9 mouse cellular contexts compared by ENCODE assay signal in genomic region chr11:99379568-99379967, GRCm38 (mm10). TPM values are rescaled to one million over a fixed set of nuclear protein-coding genes. Genes with fewer than 3 reads are reported as not detected.
DNase-seq lines count a peak whose midpoint lies in the region; ATAC-seq and TF ChIP-seq lines count a peak whose summit lies in the region.
"Had no signal": no experiment of that assay in that cellular context is flagged by ENCODE, and none has a peak within 500 bp of the region (broad histone marks: within the 10 kb centered on the region; RNA-seq: fewer than 3 reads in every experiment).

No protein-coding gene starts in this region.

- no peak for ATAC-seq in erythroblast, adult 5-6 weeks (replicated peaks; ENCODE audit: low FRiP score, poor library complexity, severe bottlenecking)

- TF ChIP-seq EP300 in ES-Bruce4 (IDR thresholded peaks at IDR 0.05; ENCODE audit: insufficient read depth, low read depth, low read length): no peak

- no peaks in the 10 kb centered on the region for H3K27me3 ChIP-seq in ES-Bruce4 (ENCODE audit: control insufficient read depth, insufficient read depth, low read length, poor library complexity, severe bottlenecking)
- no peaks in the 10 kb centered on the region for H3K27me3 ChIP-seq in small intestine, adult 2 months (ENCODE audit: control insufficient read depth, insufficient read depth, low read length)

- TF ChIP-seq POLR2A in ES-Bruce4 (IDR thresholded peaks at IDR 0.05; ENCODE audit: insufficient read depth, low read length): no peak
- no peak for TF ChIP-seq POLR2A in small intestine, adult 2 months (IDR thresholded peaks at IDR 0.05; ENCODE audit: low read depth, low read length)

- H3K9ac ChIP-seq in ES-Bruce4 (ENCODE audit: low read depth, poor library complexity, severe bottlenecking): no peak overlapping the region
- H3K9ac ChIP-seq: liver, embryonic 15.5 days had no signal

- DNase-seq in A20 (ENCODE audit: low read depth, low spot score): peak; percentile 69
- DNase-seq in c-Kit-positive CD71-positive TER-119-positive erythroid progenitor cells, embryonic 14.5 days (ENCODE audit: low spot score): peak; percentile 52
- DNase-seq in frontal cortex, postnatal 36 days (ENCODE audit: low spot score in 2 of 2): peak; percentile 69 to 84
- peak; percentile 76 for DNase-seq in layer of hippocampus, adult 11-12 months (ENCODE audit: low spot score)
- peak; percentile 80 for DNase-seq in lung, postnatal 10 days

- no peak overlapping the region for H3K4me3 ChIP-seq in ES-Bruce4 (ENCODE audit: low read depth, low read length)
- no peak overlapping the region for H3K4me3 ChIP-seq in small intestine, adult 2 months (ENCODE audit: low read depth, low read length)
- H3K4me3 ChIP-seq: liver, embryonic 15.5 days had no signal

- H3K27ac ChIP-seq in ES-Bruce4 (ENCODE audit: insufficient read depth, low read length): no peak overlapping the region
- no peak overlapping the region for H3K27ac ChIP-seq in small intestine, adult 2 months (ENCODE audit: insufficient read depth, low read depth, low read length)
- H3K27ac ChIP-seq: liver, embryonic 15.5 days had no signal

- no peaks in the 10 kb centered on the region for H3K36me3 ChIP-seq in ES-Bruce4 (ENCODE audit: control insufficient read depth, insufficient read depth, low read length, poor library complexity, severe bottlenecking)
- H3K36me3 ChIP-seq in small intestine, adult 2 months (ENCODE audit: control insufficient read depth, insufficient read depth, low read length): no peaks in the 10 kb centered on the region
- H3K36me3 ChIP-seq: liver, embryonic 15.5 days had no signal

- no peaks in the 10 kb centered on the region for H3K4me1 ChIP-seq in ES-Bruce4 (ENCODE audit: control insufficient read depth, insufficient read depth, low read length)
- peaks cover 2% of the 10 kb centered on the region for H3K4me1 ChIP-seq in small intestine, adult 2 months (ENCODE audit: control insufficient read depth, insufficient read depth, insufficient read length, low read length)
- H3K4me1 ChIP-seq: liver, embryonic 15.5 days had no signal

- WGBS in small intestine, adult 2 months: 6% methylated on average over 5 of the region's 5 CpGs

- no peaks in the 10 kb centered on the region for H3K9me3 ChIP-seq in ES-Bruce4 (replicated peaks; ENCODE audit: control insufficient read depth, insufficient read depth, low read length, poor library complexity, severe bottlenecking)
- H3K9me3 ChIP-seq: liver, embryonic 15.5 days had no signal

- peak; percentile 81 for TF ChIP-seq CTCF in ES-Bruce4 (IDR thresholded peaks at IDR 0.05; ENCODE audit: low read depth, low read length)
- peak; percentile 95; the same call in 1 of the 2 replicates for TF ChIP-seq CTCF in small intestine, adult 2 months (IDR thresholded peaks at IDR 0.05; ENCODE audit: extremely low read depth, insufficient read length, insufficient replicate concordance, low read depth, low read length)

RNA-seq across cellular contexts. Expression of gene Krt28, which starts 4.9 kb away (rescaled TPM):
- not detected in 2 replicates for polyA plus RNA-seq in ES-Bruce4 (2011; ENCODE audit: insufficient read depth, insufficient read length, low read depth, missing spikeins)
- not detected in 2 replicates for polyA plus RNA-seq in small intestine, adult 2 months (2012; rRNA removed)
- not detected in 2 replicates for total RNA-seq in erythroblast, adult 5-6 weeks (2015; ENCODE audit: low replicate concordance)
- not detected in 2 replicates for total RNA-seq in erythroblast, adult 5-6 weeks (2017; ENCODE audit: low replicate concordance)
- polyA plus RNA-seq: liver, embryonic 15.5 days had no signal

RNA-seq across cellular contexts. Expression of gene Krt10, which starts 9.6 kb away (rescaled TPM):
- 4.1 and 7.1 TPM in 2 replicates for polyA plus RNA-seq in ES-Bruce4 (2011; ENCODE audit: insufficient read depth, insufficient read length, low read depth, missing spikeins)
- polyA plus RNA-seq in small intestine, adult 2 months (2012; rRNA removed): 0.15 and 0.18 TPM in 2 replicates
- not detected in 2 replicates for total RNA-seq in erythroblast, adult 5-6 weeks (2015; ENCODE audit: low replicate concordance)
- total RNA-seq in erythroblast, adult 5-6 weeks (2017; ENCODE audit: low replicate concordance): not detected in 2 replicates

RNA-seq across cellular contexts. Expression of gene Krt27, which starts 28.7 kb away (rescaled TPM):
- polyA plus RNA-seq in ES-Bruce4 (2011; ENCODE audit: insufficient read depth, insufficient read length, low read depth, missing spikeins): not detected in 2 replicates
- not detected in 2 replicates for polyA plus RNA-seq in small intestine, adult 2 months (2012; rRNA removed)
- not detected in 2 replicates for total RNA-seq in erythroblast, adult 5-6 weeks (2015; ENCODE audit: low replicate concordance)
- not detected in 2 replicates for total RNA-seq in erythroblast, adult 5-6 weeks (2017; ENCODE audit: low replicate concordance)
- polyA plus RNA-seq: liver, embryonic 15.5 days had no signal

RNA-seq across cellular contexts. Expression of gene Krt26, which starts 41.8 kb away (rescaled TPM):
- not detected in 2 replicates for polyA plus RNA-seq in ES-Bruce4 (2011; ENCODE audit: insufficient read depth, insufficient read length, low read depth, missing spikeins)
- not detected in 2 replicates for polyA plus RNA-seq in small intestine, adult 2 months (2012; rRNA removed)
- total RNA-seq in erythroblast, adult 5-6 weeks (2015; ENCODE audit: low replicate concordance): not detected in 2 replicates
- not detected in 2 replicates for total RNA-seq in erythroblast, adult 5-6 weeks (2017; ENCODE audit: low replicate concordance)
- polyA plus RNA-seq: liver, embryonic 15.5 days had no signal

RNA-seq across cellular contexts. Expression of gene Krt12, which starts 42.5 kb away (rescaled TPM):
- polyA plus RNA-seq in ES-Bruce4 (2011; ENCODE audit: insufficient read depth, insufficient read length, low read depth, missing spikeins): not detected in 2 replicates
- 0.48 and 9.5 TPM in 2 replicates for polyA plus RNA-seq in small intestine, adult 2 months (2012; rRNA removed)
- total RNA-seq in erythroblast, adult 5-6 weeks (2015; ENCODE audit: low replicate concordance): not detected in 2 replicates
- not detected in 2 replicates for total RNA-seq in erythroblast, adult 5-6 weeks (2017; ENCODE audit: low replicate concordance)
- polyA plus RNA-seq: liver, embryonic 15.5 days had no signal
